Mouse (Mus musculus): ENCODE measurements around the gene Pkmyt1. TPM values are rescaled to one million over a fixed set of nuclear protein-coding genes. Genes with fewer than 3 reads are reported as not detected.
A peak's percentile ranks its signal among the peaks of the same experiment; 100 is the strongest.

The Pkmyt1 gene
- polyA plus RNA-seq, 1 experiment from 2014 or later: 52.8 TPM

DNA sequence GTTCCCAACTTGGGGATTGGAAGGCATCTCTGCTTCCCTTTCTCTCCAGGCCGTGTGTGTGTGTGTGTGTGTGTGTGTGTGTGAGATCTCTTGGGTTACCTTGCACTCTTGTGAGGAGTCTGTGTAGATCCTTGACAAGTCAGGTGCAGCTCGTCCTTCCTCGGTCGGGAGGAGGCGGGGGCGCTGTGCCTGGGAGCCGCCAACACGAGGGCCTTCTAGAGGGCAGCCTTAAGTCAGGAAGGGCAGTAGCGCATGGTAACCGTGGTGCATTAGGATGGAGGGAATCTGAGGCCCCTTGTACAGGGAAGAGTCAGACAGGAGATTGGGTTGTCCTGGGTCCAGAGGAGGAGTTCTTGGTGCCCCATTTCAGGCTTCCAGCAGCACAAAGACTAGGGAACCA lies 50.1 kb downstream of the Pkmyt1 start:
- 76% methylated on average over 10 of the region's 10 CpGs for WGBS

GRCm38 (mm10) chr17:23777141-23777540 lies 51.0 kb downstream of the Pkmyt1 start:
- H3K27ac ChIP-seq: no peak overlapping the region
- 60% methylated on average over 2 of the region's 2 CpGs for WGBS
- H3K4me2 ChIP-seq (replicated peaks): no peak overlapping the region
- no peak overlapping the region for H3K9ac ChIP-seq
- peaks cover 18% of the 10 kb centered on the region for H3K36me3 ChIP-seq
- no peak overlapping the region for H3K4me3 ChIP-seq
- no peaks in the 10 kb centered on the region for H3K9me3 ChIP-seq
- H3K4me1 ChIP-seq: no peaks in the 10 kb centered on the region; the same call in 1 of the 2 replicates
- ATAC-seq (ENCODE audit: low FRiP score, low read depth): no peak
- H3K27me3 ChIP-seq: no peaks in the 10 kb centered on the region

More for the DNA sequence above, 50.1 kb downstream of the Pkmyt1 start:
- Histone ChIP-seq H3K4me1 (no peaks in the 10 kb centered on the region; the same call in 1 of the 2 replicates), H3K9me3 (no peaks in the 10 kb centered on the region), H3K4me3 (no peak overlapping the region), H3K27ac (no peak overlapping the region), H3K36me3 (peaks cover 18% of the 10 kb centered on the region), H3K9ac (no peak overlapping the region), H3K4me2 (replicated peaks) (no peak overlapping the region), H3K27me3 (no peaks in the 10 kb centered on the region)
- ATAC-seq (ENCODE audit: low FRiP score, low read depth): no peak

- Histone ChIP-seq H3K27me3 (no peaks in the 10 kb centered on the region), H3K9ac (no peak overlapping the region), H3K27ac (no peak overlapping the region), H3K4me2 (replicated peaks) (no peak overlapping the region), H3K4me3 (no peak overlapping the region), H3K9me3 (no peaks in the 10 kb centered on the region), H3K4me1 (no peaks in the 10 kb centered on the region; the same call in 1 of the 2 replicates), H3K36me3 (peaks cover 18% of the 10 kb centered on the region)
- WGBS: 58% methylated on average over 2 of the region's 2 CpGs
- no peak for ATAC-seq (ENCODE audit: low FRiP score, low read depth)
These were observed 52.3 kb downstream of the Pkmyt1 start for GRCm38 (mm10) chr17:23778447-23778846.

GRCm38 (mm10) chr17:23783352-23783751 lies 57.2 kb downstream of the Pkmyt1 start:
- no peak for ATAC-seq (ENCODE audit: low FRiP score, low read depth)
- no peak overlapping the region for H3K4me3 ChIP-seq

GRCm38 (mm10) chr17:23785561-23786471 lies 59.7 kb downstream of the Pkmyt1 start, which contains the start of gene Flywch2:
Gene Flywch2, minus strand, starts transcription at chr17:23786081.
- ATAC-seq (ENCODE audit: low FRiP score, low read depth): peak; percentile 90
- no peaks in the 10 kb centered on the region for H3K27me3 ChIP-seq
- peaks cover 25% of the 10 kb centered on the region for H3K4me1 ChIP-seq
- H3K36me3 ChIP-seq: no peaks in the 10 kb centered on the region
- WGBS: 1% methylated on average over 43 of the region's 43 CpGs
- H3K27ac ChIP-seq: 0 out of 2 replicates have a peak within 1 kb of the TSS, but pooled peaks have one; percentile 39
- peak within 1 kb of the TSS; percentile 71 for H3K4me3 ChIP-seq
- H3K4me2 ChIP-seq (replicated peaks): peak within 1 kb of the TSS; percentile 81
- no peaks in the 10 kb centered on the region for H3K9me3 ChIP-seq
- H3K9ac ChIP-seq: peak within 1 kb of the TSS; percentile 82

More at GRCm38 (mm10) chr17:23783352-23783751, 57.2 kb downstream of the Pkmyt1 start:
- Histone ChIP-seq H3K9me3 (no peaks in the 10 kb centered on the region), H3K27me3 (no peaks in the 10 kb centered on the region), H3K27ac (no peak overlapping the region), H3K36me3 (peaks cover 8% of the 10 kb centered on the region; the same call in 1 of the 2 replicates), H3K9ac (no peak overlapping the region), H3K4me2 (replicated peaks) (no peak overlapping the region), H3K4me1 (peaks cover 12% of the 10 kb centered on the region)

Other genes starting within 250 kb of the Pkmyt1 start
- not detected in 2 replicates for gene Vmn2r117, start 246.6 kb upstream of the Pkmyt1 start, polyA plus RNA-seq (2015; fragmentation: Nextera tagmentation; extraction: Ambion mirVana)
- gene Zfp213, start 162.1 kb upstream of the Pkmyt1 start, polyA plus RNA-seq (2015; fragmentation: Nextera tagmentation; extraction: Ambion mirVana): 21.0 and 21.7 TPM in 2 replicates
- 19.9 and 22.2 TPM in 2 replicates for gene Zfp13, start 126.8 kb upstream of the Pkmyt1 start, polyA plus RNA-seq (2015; fragmentation: Nextera tagmentation; extraction: Ambion mirVana)
- 0.56 and 0.57 TPM in 2 replicates for gene Zscan10, start 125.5 kb upstream of the Pkmyt1 start, polyA plus RNA-seq (2015; fragmentation: Nextera tagmentation; extraction: Ambion mirVana)
- 0.81 and 1.0 TPM in 2 replicates for gene Mmp25, start 81.1 kb upstream of the Pkmyt1 start, polyA plus RNA-seq (2015; fragmentation: Nextera tagmentation; extraction: Ambion mirVana)
- gene Bicdl2, start 65.8 kb upstream of the Pkmyt1 start, polyA plus RNA-seq (2015; fragmentation: Nextera tagmentation; extraction: Ambion mirVana): 1.7 and 2.2 TPM in 2 replicates
- 65.0 and 66.9 TPM in 2 replicates for gene Hcfc1r1, start 52.7 kb upstream of the Pkmyt1 start, polyA plus RNA-seq (2015; fragmentation: Nextera tagmentation; extraction: Ambion mirVana)
- gene Thoc6, start 52.5 kb upstream of the Pkmyt1 start, polyA plus RNA-seq (2015; fragmentation: Nextera tagmentation; extraction: Ambion mirVana): 45.6 and 48.4 TPM in 2 replicates
- gene Tnfrsf12a, start 48.9 kb upstream of the Pkmyt1 start, polyA plus RNA-seq (2015; fragmentation: Nextera tagmentation; extraction: Ambion mirVana): 15.4 and 17.1 TPM in 2 replicates
- 16.8 and 19.8 TPM in 2 replicates for gene Cldn6, start 47.1 kb upstream of the Pkmyt1 start, polyA plus RNA-seq (2015; fragmentation: Nextera tagmentation; extraction: Ambion mirVana)
- gene Cldn9, start 42.3 kb upstream of the Pkmyt1 start, polyA plus RNA-seq (2015; fragmentation: Nextera tagmentation; extraction: Ambion mirVana): 8.3 and 10.1 TPM in 2 replicates
- gene 1520401A03Rik, start 3.6 kb upstream of the Pkmyt1 start, polyA plus RNA-seq (2015; fragmentation: Nextera tagmentation; extraction: Ambion mirVana): 2.3 and 3.0 TPM in 2 replicates
- 15.5 and 16.1 TPM in 2 replicates for gene Paqr4, start 14.5 kb downstream of the Pkmyt1 start, polyA plus RNA-seq (2015; fragmentation: Nextera tagmentation; extraction: Ambion mirVana)
- 39.5 and 46.3 TPM in 2 replicates for gene Kremen2, start 19.5 kb downstream of the Pkmyt1 start, polyA plus RNA-seq (2015; fragmentation: Nextera tagmentation; extraction: Ambion mirVana)
- 103 and 107 TPM in 2 replicates for gene Flywch1, start 45.3 kb downstream of the Pkmyt1 start, polyA plus RNA-seq (2015; fragmentation: Nextera tagmentation; extraction: Ambion mirVana)
- gene Flywch2, start 59.7 kb downstream of the Pkmyt1 start, polyA plus RNA-seq (2015; fragmentation: Nextera tagmentation; extraction: Ambion mirVana): 68.0 and 70.5 TPM in 2 replicates
- 606 and 615 TPM in 2 replicates for gene Srrm2, start 64.2 kb downstream of the Pkmyt1 start, polyA plus RNA-seq (2015; fragmentation: Nextera tagmentation; extraction: Ambion mirVana)
- 1,219 and 1,256 TPM in 2 replicates for gene Elob, start 102.8 kb downstream of the Pkmyt1 start, polyA plus RNA-seq (2015; fragmentation: Nextera tagmentation; extraction: Ambion mirVana)
- gene Prss33, start 109.7 kb downstream of the Pkmyt1 start, polyA plus RNA-seq (2015; fragmentation: Nextera tagmentation; extraction: Ambion mirVana): not detected in 2 replicates
- not detected in 2 replicates for gene Prss32, start 117.5 kb downstream of the Pkmyt1 start, polyA plus RNA-seq (2015; fragmentation: Nextera tagmentation; extraction: Ambion mirVana)
- 1.7 and 2.4 TPM in 2 replicates for gene Prss41, start 117.8 kb downstream of the Pkmyt1 start, polyA plus RNA-seq (2015; fragmentation: Nextera tagmentation; extraction: Ambion mirVana)
- not detected in 2 replicates for gene Prss21, start 141.7 kb downstream of the Pkmyt1 start, polyA plus RNA-seq (2015; fragmentation: Nextera tagmentation; extraction: Ambion mirVana)
- gene Dcpp1, start 154.5 kb downstream of the Pkmyt1 start, polyA plus RNA-seq (2015; fragmentation: Nextera tagmentation; extraction: Ambion mirVana): not detected in 2 replicates
- gene Dcpp2, start 154.5 kb downstream of the Pkmyt1 start, polyA plus RNA-seq (2015; fragmentation: Nextera tagmentation; extraction: Ambion mirVana): not detected in 2 replicates
- not detected in 2 replicates for gene Dcpp3, start 191.1 kb downstream of the Pkmyt1 start, polyA plus RNA-seq (2015; fragmentation: Nextera tagmentation; extraction: Ambion mirVana)
- gene Sbp, start 215.3 kb downstream of the Pkmyt1 start, polyA plus RNA-seq (2015; fragmentation: Nextera tagmentation; extraction: Ambion mirVana): not detected in 2 replicates
- gene Sbpl, start 228.9 kb downstream of the Pkmyt1 start, polyA plus RNA-seq (2015; fragmentation: Nextera tagmentation; extraction: Ambion mirVana): not detected in 2 replicates